Mouse (Mus musculus): ENCODE data around the gene Vat1l. TPM values are rescaled to one million over a fixed set of nuclear protein-coding genes. Genes with fewer than 3 reads are reported as not detected.
A peak's percentile ranks its signal among the peaks of the same experiment; 100 is the strongest.

Gene Vat1l
- polyA plus RNA-seq, 2 experiments, result 0.01 TPM; not detected in 1

DNA sequence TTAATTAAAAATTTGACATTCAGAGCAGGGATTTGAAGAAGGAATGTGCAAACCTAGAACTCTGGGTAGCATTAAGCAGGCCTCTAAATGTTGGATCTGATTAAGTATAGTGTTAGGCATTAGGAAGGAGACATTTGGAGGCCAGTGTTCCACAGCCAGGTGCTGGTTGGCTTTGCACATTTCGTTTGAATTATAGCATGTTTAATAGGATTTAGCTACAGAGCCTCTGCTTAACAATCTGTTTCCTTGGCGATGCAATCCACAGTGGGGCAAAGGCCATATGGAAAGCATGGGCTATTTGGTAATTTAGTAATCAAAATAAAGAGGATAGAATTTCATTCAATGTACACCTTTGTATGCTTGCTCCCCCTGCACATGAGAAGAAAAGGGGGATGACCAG is 39.7 kb upstream of the Vat1l start:
- Histone ChIP-seq H3K27ac (no peak overlapping the region), H3K9me3 (ENCODE audit: control insufficient read depth, low read length) (no peaks in the 10 kb centered on the region), H3K9ac (replicated peaks) (no peak overlapping the region), H3K4me2 (ENCODE audit: low read depth) (no peak overlapping the region), H3K4me3 (ENCODE audit: insufficient read depth in 1 of 2, low read depth in 2 of 2, low read length in 2 of 2) (no peak overlapping the region), H3K36me3 (replicated peaks; ENCODE audit: control insufficient read depth, insufficient read depth, low read depth) (no peaks in the 10 kb centered on the region), H3K27me3 (ENCODE audit: control insufficient read depth, insufficient read depth, low read length) (no peaks in the 10 kb centered on the region), H3K4me1 (replicated peaks; ENCODE audit: control insufficient read depth in 2 of 2, insufficient read depth in 2 of 2, low read length in 1 of 2) (no peaks in the 10 kb centered on the region)
- TF ChIP-seq CTCF (IDR thresholded peaks at IDR 0.05; ENCODE audit: low read depth) (no peak), EP300 (IDR thresholded peaks at IDR 0.05; ENCODE audit: low read depth) (no peak)
- 41% methylated on average over 2 of the region's 2 CpGs for WGBS (ENCODE audit: insufficient replicate concordance)
- no peak for DNase-seq (ENCODE audit: low read depth in 3 of 3, low spot score in 3 of 3)
- no peak for ATAC-seq (ENCODE audit: insufficient read depth)

DNA sequence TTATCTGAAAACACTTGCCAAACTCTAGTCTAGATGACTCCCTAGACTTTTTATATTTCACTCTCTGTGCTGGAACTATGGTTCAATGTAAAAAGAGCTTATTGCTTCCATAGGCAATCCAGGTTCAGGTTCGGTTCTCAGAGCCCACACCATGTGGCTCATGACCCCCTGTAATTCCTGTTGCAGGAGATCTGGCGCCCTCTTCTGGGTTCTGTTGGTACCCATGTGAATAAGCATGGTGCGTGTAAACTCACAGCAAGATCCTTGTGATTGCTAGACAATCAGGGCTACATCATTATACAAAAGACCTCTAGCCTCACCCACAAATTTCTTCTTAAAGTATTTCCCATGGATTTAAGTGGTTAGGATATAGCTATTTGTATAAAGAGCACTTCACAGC is 28.7 kb upstream of the Vat1l start:
- H3K4me2 ChIP-seq (ENCODE audit: low read depth), result no peak overlapping the region
- no peaks in the 10 kb centered on the region for H3K27me3 ChIP-seq (ENCODE audit: control insufficient read depth, insufficient read depth, low read length)
- no peak for ATAC-seq (ENCODE audit: insufficient read depth)
- H3K4me1 ChIP-seq (replicated peaks; ENCODE audit: control insufficient read depth in 2 of 2, insufficient read depth in 2 of 2, low read length in 1 of 2), result no peaks in the 10 kb centered on the region
- H3K9ac ChIP-seq (replicated peaks), result no peak overlapping the region
- TF ChIP-seq CTCF (IDR thresholded peaks at IDR 0.05; ENCODE audit: low read depth) (peak; percentile 44), EP300 (IDR thresholded peaks at IDR 0.05; ENCODE audit: low read depth) (no peak)
- WGBS (ENCODE audit: insufficient replicate concordance), result 55% methylated on average over 3 of the region's 3 CpGs
- no peaks in the 10 kb centered on the region for H3K9me3 ChIP-seq (ENCODE audit: control insufficient read depth, low read length)
- H3K4me3 ChIP-seq (ENCODE audit: insufficient read depth in 1 of 2, low read depth in 2 of 2, low read length in 2 of 2), result no peak overlapping the region
- H3K36me3 ChIP-seq (replicated peaks; ENCODE audit: control insufficient read depth, insufficient read depth, low read depth), result no peaks in the 10 kb centered on the region
- no peak for DNase-seq (ENCODE audit: low read depth in 3 of 3, low spot score in 3 of 3)
- H3K27ac ChIP-seq, result no peak overlapping the region

DNA sequence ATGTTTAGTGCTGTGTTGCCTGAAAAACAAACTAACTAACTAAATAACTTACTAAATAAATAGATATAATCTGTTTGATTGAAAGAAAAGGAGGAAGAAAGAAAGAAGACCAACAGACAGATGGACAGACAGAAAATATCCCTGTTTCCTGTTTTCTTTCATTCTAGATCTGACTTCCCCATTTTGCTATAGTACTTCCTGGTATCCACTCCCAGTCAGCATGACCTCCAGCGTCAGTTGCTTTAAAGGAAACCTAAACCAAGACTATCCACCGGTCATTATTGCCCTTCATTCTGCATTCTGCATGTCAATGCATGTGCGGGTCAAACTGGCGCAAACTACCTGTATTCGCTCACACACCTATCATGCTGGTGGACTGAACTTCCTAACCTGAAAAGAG is 12.1 kb upstream of the Vat1l start:
- Histone ChIP-seq H3K4me1 (replicated peaks; ENCODE audit: control insufficient read depth in 2 of 2, insufficient read depth in 2 of 2, low read length in 1 of 2) (no peaks in the 10 kb centered on the region; a peak in 1 of 4 replicates), H3K4me3 (ENCODE audit: insufficient read depth in 1 of 2, low read depth in 2 of 2, low read length in 2 of 2) (no peak overlapping the region), H3K4me2 (ENCODE audit: low read depth) (no peak overlapping the region), H3K27ac (no peak overlapping the region), H3K9ac (replicated peaks) (no peak overlapping the region), H3K9me3 (ENCODE audit: control insufficient read depth, low read length) (no peaks in the 10 kb centered on the region), H3K27me3 (ENCODE audit: control insufficient read depth, insufficient read depth, low read length) (no peaks in the 10 kb centered on the region), H3K36me3 (replicated peaks; ENCODE audit: control insufficient read depth, insufficient read depth, low read depth) (no peaks in the 10 kb centered on the region)
- DNase-seq (ENCODE audit: low read depth in 3 of 3, low spot score in 3 of 3), result no peak
- TF ChIP-seq CTCF (IDR thresholded peaks at IDR 0.05; ENCODE audit: low read depth), result no peak
- TF ChIP-seq EP300 (IDR thresholded peaks at IDR 0.05; ENCODE audit: low read depth), result no peak
- 47% methylated on average over 5 of the region's 5 CpGs for WGBS (ENCODE audit: insufficient replicate concordance)
- ATAC-seq (ENCODE audit: insufficient read depth), result no peak

DNA sequence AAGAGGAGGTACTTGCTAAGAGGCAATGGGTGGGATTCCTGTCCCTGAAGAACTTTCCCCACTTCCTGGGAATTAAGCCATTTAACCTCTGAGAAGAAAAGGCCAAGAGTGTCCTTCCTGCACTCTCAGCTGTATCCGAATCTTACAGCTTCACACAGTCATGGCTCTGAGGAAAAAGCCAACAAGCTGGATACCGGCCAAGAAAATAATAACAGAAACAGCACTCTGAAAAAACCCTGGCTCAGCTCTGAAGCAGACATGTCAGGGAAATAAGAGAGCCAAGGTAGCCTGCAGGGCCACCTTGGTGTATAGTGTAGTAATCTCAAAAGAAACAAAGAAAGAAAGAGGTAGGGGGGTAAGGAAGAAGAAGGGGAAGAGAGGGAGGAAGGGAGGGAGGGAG is 6.4 kb upstream of the Vat1l start:
- H3K9ac ChIP-seq (replicated peaks), result no peak overlapping the region
- TF ChIP-seq CTCF (IDR thresholded peaks at IDR 0.05; ENCODE audit: low read depth) (no peak), EP300 (IDR thresholded peaks at IDR 0.05; ENCODE audit: low read depth) (no peak)
- DNase-seq (ENCODE audit: low read depth in 3 of 3, low spot score in 3 of 3) (no peak), ATAC-seq (ENCODE audit: insufficient read depth) (no peak)
- H3K27me3 ChIP-seq (ENCODE audit: control insufficient read depth, insufficient read depth, low read length), result no peaks in the 10 kb centered on the region; the same call in 1 of the 2 replicates
- 45% methylated on average over 2 of the region's 2 CpGs for WGBS (ENCODE audit: insufficient replicate concordance)
- H3K36me3 ChIP-seq (replicated peaks; ENCODE audit: control insufficient read depth, insufficient read depth, low read depth), result no peaks in the 10 kb centered on the region
- H3K27ac ChIP-seq, result no peak overlapping the region
- no peak overlapping the region for H3K4me2 ChIP-seq (ENCODE audit: low read depth)
- no peaks in the 10 kb centered on the region for H3K9me3 ChIP-seq (ENCODE audit: control insufficient read depth, low read length)
- no peak overlapping the region for H3K4me3 ChIP-seq (ENCODE audit: insufficient read depth in 1 of 2, low read depth in 2 of 2, low read length in 2 of 2)
- H3K4me1 ChIP-seq (replicated peaks; ENCODE audit: control insufficient read depth in 2 of 2, insufficient read depth in 2 of 2, low read length in 1 of 2), result no peaks in the 10 kb centered on the region

DNA sequence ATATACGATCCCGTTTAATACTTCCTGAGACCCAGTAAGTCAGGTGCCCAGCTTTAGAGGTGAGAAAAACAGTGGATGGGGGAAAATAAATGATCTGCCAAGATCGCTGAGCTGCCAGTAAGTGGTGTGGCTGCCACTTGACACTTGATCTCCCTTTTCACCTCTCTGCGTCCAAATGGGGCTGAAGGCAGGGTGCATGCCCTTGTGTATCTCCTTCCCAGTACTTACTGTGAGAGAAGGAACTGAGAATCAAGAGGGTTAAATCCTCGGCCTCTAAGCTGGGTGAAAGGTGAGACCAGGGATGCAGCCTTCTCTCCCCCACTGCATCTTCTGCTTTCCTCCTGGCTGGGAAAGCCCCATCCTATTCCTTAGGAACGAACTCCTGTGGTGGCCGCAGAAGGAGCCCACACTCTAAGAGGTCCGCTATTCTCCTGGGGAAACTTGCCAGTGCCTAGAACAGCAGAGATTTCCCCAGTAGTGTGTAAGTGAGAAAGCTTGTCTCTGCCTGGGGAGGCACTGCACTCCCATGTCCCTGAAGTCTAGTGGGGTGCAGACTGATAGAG is 1.1 kb downstream of the Vat1l start:
- Histone ChIP-seq H3K4me1 (replicated peaks; ENCODE audit: control insufficient read depth in 2 of 2, insufficient read depth in 2 of 2, low read length in 1 of 2) (no peaks in the 10 kb centered on the region), H3K27ac (no peak overlapping the region), H3K9me3 (ENCODE audit: control insufficient read depth, low read length) (no peaks in the 10 kb centered on the region), H3K36me3 (replicated peaks; ENCODE audit: control insufficient read depth, insufficient read depth, low read depth) (no peaks in the 10 kb centered on the region), H3K4me2 (ENCODE audit: low read depth) (no peak overlapping the region), H3K4me3 (ENCODE audit: insufficient read depth in 1 of 2, low read depth in 2 of 2, low read length in 2 of 2) (no peak overlapping the region), H3K9ac (replicated peaks) (no peak overlapping the region), H3K27me3 (ENCODE audit: control insufficient read depth, insufficient read depth, low read length) (peaks cover 15% of the 10 kb centered on the region)
- TF ChIP-seq EP300 (IDR thresholded peaks at IDR 0.05; ENCODE audit: low read depth) (no peak), CTCF (IDR thresholded peaks at IDR 0.05; ENCODE audit: low read depth) (no peak)
- no peak for DNase-seq (ENCODE audit: low read depth in 3 of 3, low spot score in 3 of 3)
- no peak for ATAC-seq (ENCODE audit: insufficient read depth)
- 7% methylated on average over 8 of the region's 8 CpGs for WGBS (ENCODE audit: insufficient replicate concordance)
